Mouse (Mus musculus): ENCODE results near the gene Kmt5a.

DNA sequence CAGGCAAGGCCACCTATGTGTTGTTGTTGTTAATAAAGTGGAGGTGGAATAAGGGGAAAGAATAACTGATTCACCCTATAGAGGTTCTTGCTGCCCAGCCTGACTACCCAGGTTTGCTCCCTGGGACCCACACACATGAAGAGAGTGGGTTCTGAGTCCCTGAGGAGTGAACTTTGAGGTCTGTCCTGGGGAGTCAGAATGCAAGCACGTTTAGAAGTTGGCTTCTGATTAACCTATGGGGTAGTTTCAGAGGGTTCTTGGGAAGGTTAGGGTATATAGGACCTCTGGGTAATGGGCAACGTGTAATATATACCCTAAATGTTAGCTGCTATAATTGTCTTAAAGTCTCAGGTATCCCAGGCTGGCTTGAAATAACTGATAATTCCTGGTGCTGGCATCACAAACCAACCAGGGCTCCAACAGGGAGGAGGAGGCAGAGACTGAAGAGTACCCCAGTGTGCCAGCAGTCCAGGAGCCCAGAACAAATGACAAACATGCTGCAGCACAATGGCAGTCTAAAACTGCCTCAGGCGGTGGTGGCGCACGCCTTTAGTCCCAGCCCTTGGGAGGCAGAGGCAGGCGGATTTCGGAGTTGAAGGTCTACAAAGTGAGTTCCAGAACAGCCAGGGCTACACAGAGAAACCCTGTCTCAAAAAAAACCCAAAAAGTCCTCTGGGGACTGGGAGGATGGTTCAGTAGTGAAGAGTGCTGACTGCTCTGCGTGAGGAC is 22.7 kb downstream of the Kmt5a start:
- TF ChIP-seq CTCF (IDR thresholded peaks at IDR 0.05; ENCODE audit: borderline replicate concordance, extremely low read depth, insufficient read depth, insufficient read length) = no peak
- no peak for TF ChIP-seq POLR2A (IDR thresholded peaks at IDR 0.05; ENCODE audit: borderline replicate concordance, extremely low read depth, insufficient read depth, insufficient read length, poor library complexity, severe bottlenecking)

Measured in brain, embryonic 14.5 days (tissue).